Mouse (Mus musculus): ENCODE results near the gene Hnrnpf. TPM values are rescaled to one million over a fixed set of nuclear protein-coding genes. Genes with fewer than 3 reads are reported as not detected.

Hnrnpf gene
- total and polyA plus RNA-seq, 2 experiments from 2014 or later, result 225 to 236 TPM

- DNase-seq (peak; percentile 100), ATAC-seq (peak; percentile 95)
- Histone ChIP-seq H3K36me3 (ENCODE audit: insufficient read depth) (no peaks in the 10 kb centered on the region), H3K4me3 (ENCODE audit: low read depth, low read length) (peak overlapping the region; percentile 53), H3K4me1 (ENCODE audit: insufficient read depth) (peaks cover 3% of the 10 kb centered on the region), H3K27ac (ENCODE audit: low read depth, low read length) (peak overlapping the region; percentile 98), H3K9ac (peak overlapping the region; percentile 68), H3K27me3 (ENCODE audit: insufficient read depth, low read length) (no peaks in the 10 kb centered on the region), H3K4me2 (ENCODE audit: low read depth) (peak overlapping the region; percentile 62), H3K9me3 (ENCODE audit: low read length) (no peaks in the 10 kb centered on the region)
- TF ChIP-seq CTCF (IDR thresholded peaks at IDR 0.05; ENCODE audit: low read depth), result peak; percentile 100
- 2% methylated on average over 67 of the region's 67 CpGs for WGBS
These were observed 20.6 kb upstream of the Hnrnpf start for GRCm38 (mm10) chr6:117879408-117880115.

- H3K9ac ChIP-seq, result peak overlapping the region; percentile 68; the same call in 1 of the 2 replicates
- no peaks in the 10 kb centered on the region for H3K36me3 ChIP-seq (ENCODE audit: insufficient read depth)
- H3K27ac ChIP-seq (ENCODE audit: low read depth, low read length), result peak overlapping the region; percentile 98
- DNase-seq (peak; percentile 12), ATAC-seq (no peak)
- H3K4me3 ChIP-seq (ENCODE audit: low read depth, low read length), result peak overlapping the region; percentile 53
- WGBS, result 30% methylated on average over 3 of the region's 3 CpGs
- H3K4me2 ChIP-seq (ENCODE audit: low read depth), result peak overlapping the region; percentile 62
- H3K27me3 ChIP-seq (ENCODE audit: insufficient read depth, low read length), result no peaks in the 10 kb centered on the region
- H3K4me1 ChIP-seq (ENCODE audit: insufficient read depth), result peaks cover 3% of the 10 kb centered on the region
- TF ChIP-seq CTCF (IDR thresholded peaks at IDR 0.05; ENCODE audit: low read depth), result no peak
- H3K9me3 ChIP-seq (ENCODE audit: low read length), result no peaks in the 10 kb centered on the region
These were observed 19.7 kb upstream of the Hnrnpf start for GRCm38 (mm10) chr6:117880394-117880838.

- WGBS, result 43% methylated on average over 7 of the region's 7 CpGs
- TF ChIP-seq CTCF (IDR thresholded peaks at IDR 0.05; ENCODE audit: low read depth), result no peak
- no peak overlapping the region for H3K27ac ChIP-seq (ENCODE audit: low read depth, low read length)
These were observed 18.9 kb upstream of the Hnrnpf start for GRCm38 (mm10) chr6:117881229-117881628.

GRCm38 (mm10) chr6:117881997-117882396 lies 18.1 kb upstream of the Hnrnpf start:
- ATAC-seq (no peak), DNase-seq (no peak)
- Histone ChIP-seq H3K4me2 (ENCODE audit: low read depth) (no peak overlapping the region), H3K9ac (no peak overlapping the region), H3K4me3 (ENCODE audit: low read depth, low read length) (no peak overlapping the region), H3K27ac (ENCODE audit: low read depth, low read length) (no peak overlapping the region), H3K36me3 (ENCODE audit: insufficient read depth) (no peaks in the 10 kb centered on the region), H3K27me3 (ENCODE audit: insufficient read depth, low read length) (no peaks in the 10 kb centered on the region), H3K9me3 (ENCODE audit: low read length) (no peaks in the 10 kb centered on the region), H3K4me1 (ENCODE audit: insufficient read depth) (peaks cover 3% of the 10 kb centered on the region)
- TF ChIP-seq CTCF (IDR thresholded peaks at IDR 0.05; ENCODE audit: low read depth), result no peak
- WGBS, result 78% methylated on average over 7 of the region's 7 CpGs

More at GRCm38 (mm10) chr6:117881229-117881628, 18.9 kb upstream of the Hnrnpf start:
- ATAC-seq (no peak), DNase-seq (no peak)
- no peak overlapping the region for H3K4me3 ChIP-seq (ENCODE audit: low read depth, low read length)
- H3K9me3 ChIP-seq (ENCODE audit: low read length), result no peaks in the 10 kb centered on the region
- no peak overlapping the region for H3K4me2 ChIP-seq (ENCODE audit: low read depth)
- H3K36me3 ChIP-seq (ENCODE audit: insufficient read depth), result no peaks in the 10 kb centered on the region
- H3K27me3 ChIP-seq (ENCODE audit: insufficient read depth, low read length), result no peaks in the 10 kb centered on the region
- peaks cover 3% of the 10 kb centered on the region for H3K4me1 ChIP-seq (ENCODE audit: insufficient read depth)
- H3K9ac ChIP-seq, result no peak overlapping the region

GRCm38 (mm10) chr6:117885943-117886342 lies 14.2 kb upstream of the Hnrnpf start:
- Histone ChIP-seq H3K9ac (no peak overlapping the region), H3K4me2 (ENCODE audit: low read depth) (no peak overlapping the region), H3K36me3 (ENCODE audit: insufficient read depth) (no peaks in the 10 kb centered on the region), H3K4me3 (ENCODE audit: low read depth, low read length) (no peak overlapping the region), H3K27ac (ENCODE audit: low read depth, low read length) (no peak overlapping the region), H3K27me3 (ENCODE audit: insufficient read depth, low read length) (no peaks in the 10 kb centered on the region), H3K9me3 (ENCODE audit: low read length) (no peaks in the 10 kb centered on the region), H3K4me1 (ENCODE audit: insufficient read depth) (no peaks in the 10 kb centered on the region)
- no peak for DNase-seq
- WGBS, result 87% methylated on average over 2 of the region's 2 CpGs
- no peak for TF ChIP-seq CTCF (IDR thresholded peaks at IDR 0.05; ENCODE audit: low read depth)
- no peak for ATAC-seq

GRCm38 (mm10) chr6:117888032-117888431 lies 12.1 kb upstream of the Hnrnpf start:
- Histone ChIP-seq H3K36me3 (ENCODE audit: insufficient read depth) (no peaks in the 10 kb centered on the region), H3K4me3 (ENCODE audit: low read depth, low read length) (no peak overlapping the region), H3K27me3 (ENCODE audit: insufficient read depth, low read length) (no peaks in the 10 kb centered on the region), H3K9me3 (ENCODE audit: low read length) (no peaks in the 10 kb centered on the region), H3K27ac (ENCODE audit: low read depth, low read length) (no peak overlapping the region), H3K4me2 (ENCODE audit: low read depth) (no peak overlapping the region), H3K4me1 (ENCODE audit: insufficient read depth) (no peaks in the 10 kb centered on the region), H3K9ac (no peak overlapping the region)
- DNase-seq (no peak), ATAC-seq (no peak)
- TF ChIP-seq CTCF (IDR thresholded peaks at IDR 0.05; ENCODE audit: low read depth), result no peak
- WGBS, result 80% methylated on average over 1 of the region's 1 CpGs

GRCm38 (mm10) chr6:117888642-117889096 lies 11.5 kb upstream of the Hnrnpf start:
- H3K36me3 ChIP-seq (ENCODE audit: insufficient read depth), result no peaks in the 10 kb centered on the region
- no peaks in the 10 kb centered on the region for H3K27me3 ChIP-seq (ENCODE audit: insufficient read depth, low read length)
- no peaks in the 10 kb centered on the region for H3K9me3 ChIP-seq (ENCODE audit: low read length)
- ATAC-seq (no peak), DNase-seq (no peak)
- no peak overlapping the region for H3K4me3 ChIP-seq (ENCODE audit: low read depth, low read length)
- no peak overlapping the region for H3K27ac ChIP-seq (ENCODE audit: low read depth, low read length)
- no peak for TF ChIP-seq CTCF (IDR thresholded peaks at IDR 0.05; ENCODE audit: low read depth)
- H3K4me2 ChIP-seq (ENCODE audit: low read depth), result no peak overlapping the region
- no peaks in the 10 kb centered on the region for H3K4me1 ChIP-seq (ENCODE audit: insufficient read depth)
- no peak overlapping the region for H3K9ac ChIP-seq
- whole genome bisulfite sequencing, result 58% methylated on average over 2 of the region's 2 CpGs
